Mouse (Mus musculus) fat pad, adult 2 months (tissue): Measurements from ENCODE around the gene 1600014C23Rik.

Experiments
- DNase-seq: peaks from one replicate; pipeline ENCODE4 v3.0.0-alpha.2; 2011; ENCODE audit warnings: low read depth, low spot score; ENCODE audit errors: extremely low read depth

The 1600014C23Rik gene

DNA sequence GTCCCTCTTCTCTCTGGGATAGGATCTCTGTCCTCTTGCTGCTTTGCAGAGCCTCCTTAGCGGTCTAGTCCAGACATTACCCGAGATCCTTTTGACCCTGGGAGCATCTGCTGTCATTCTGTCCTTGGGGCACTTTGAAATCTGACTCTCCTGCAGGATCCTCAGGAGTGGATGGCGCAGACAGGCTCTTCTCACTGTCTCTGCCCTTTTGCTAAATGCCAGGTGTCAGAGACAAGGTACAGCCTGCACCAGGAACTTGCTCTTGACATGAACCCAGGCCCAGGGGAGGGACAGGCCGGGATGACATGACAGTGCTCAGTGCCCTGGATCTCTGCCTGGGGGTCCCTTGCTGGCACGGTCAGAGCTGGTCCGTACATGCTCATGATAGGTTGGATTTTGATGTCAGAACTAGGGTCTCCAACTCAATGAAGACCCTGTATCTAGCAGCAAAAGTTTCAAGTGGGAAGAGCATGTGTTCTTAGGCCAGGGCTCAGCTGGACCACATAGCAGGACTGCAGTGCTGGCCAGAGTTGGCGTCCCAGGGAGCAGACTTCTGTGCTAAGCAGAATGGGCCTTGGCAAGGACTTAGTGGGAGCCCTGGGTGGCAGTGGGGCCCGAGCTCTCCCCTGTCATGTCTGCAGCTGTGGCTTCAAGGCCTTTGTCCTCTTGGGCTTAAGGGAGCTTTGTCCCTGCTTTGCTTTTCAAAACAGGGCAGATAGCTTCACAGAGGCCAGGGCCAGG lies 5.5 kb downstream of the 1600014C23Rik start:
- no peak for DNase-seq

DNA sequence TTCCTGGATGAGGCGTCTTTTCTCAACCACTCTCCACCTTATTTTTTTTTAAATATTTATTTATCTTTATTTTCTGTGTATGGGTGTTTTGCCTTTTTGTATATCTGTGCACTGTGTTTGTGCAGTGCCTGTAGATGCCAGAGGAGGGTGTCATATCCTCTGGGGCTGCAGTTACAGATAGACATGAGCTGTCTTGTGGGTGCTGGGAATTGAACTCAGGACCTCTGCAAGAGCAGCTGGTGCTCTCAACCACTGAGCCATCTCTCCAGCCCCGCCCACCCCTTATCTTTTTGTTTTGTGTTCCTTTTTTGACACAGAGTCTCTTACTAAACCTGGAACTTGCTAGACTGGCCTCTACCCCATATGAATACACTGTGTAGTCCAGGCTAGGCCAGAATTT lies 6.2 kb downstream of the 1600014C23Rik start:
- DNase-seq = no peak

DNA sequence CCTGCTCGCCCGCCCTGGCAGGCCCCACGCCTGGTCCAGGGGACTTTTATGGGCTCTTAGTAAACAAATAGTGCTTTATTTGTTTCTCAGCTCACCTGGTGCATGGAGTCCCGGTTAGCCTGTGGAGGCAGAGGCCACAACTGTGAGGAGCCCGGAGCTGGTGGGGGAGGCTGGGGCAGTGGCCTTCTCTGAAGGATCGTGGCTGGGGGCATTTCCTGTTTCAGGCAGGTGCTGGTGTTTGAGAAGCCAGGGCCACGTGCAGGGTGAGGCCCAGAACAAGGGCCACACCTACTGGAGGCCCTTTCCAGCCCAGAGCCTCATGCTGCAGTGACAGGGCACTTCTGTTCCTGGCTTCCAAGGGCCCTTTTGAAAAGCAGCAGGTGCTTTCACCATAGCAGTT lies 7.4 kb downstream of the 1600014C23Rik start:
- DNase-seq = no peak

DNA sequence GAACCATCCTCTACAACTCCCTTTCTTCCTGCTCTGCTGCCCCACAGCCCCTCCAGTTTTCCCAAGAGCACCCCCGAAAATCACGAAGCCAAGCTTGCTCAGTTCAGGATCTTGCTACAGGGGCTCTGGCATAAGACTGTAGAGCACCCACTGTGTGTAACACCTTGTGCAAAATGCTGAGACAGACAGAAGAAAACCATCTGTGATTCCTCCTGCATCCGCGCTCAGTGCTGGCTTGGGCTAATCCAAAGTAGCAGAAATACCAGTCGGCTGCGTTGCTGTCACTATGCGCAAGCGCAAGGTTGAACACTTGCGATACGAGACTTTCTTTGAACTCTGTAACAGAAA lies 9.1 kb downstream of the 1600014C23Rik start:
- DNase-seq = no peak

DNA sequence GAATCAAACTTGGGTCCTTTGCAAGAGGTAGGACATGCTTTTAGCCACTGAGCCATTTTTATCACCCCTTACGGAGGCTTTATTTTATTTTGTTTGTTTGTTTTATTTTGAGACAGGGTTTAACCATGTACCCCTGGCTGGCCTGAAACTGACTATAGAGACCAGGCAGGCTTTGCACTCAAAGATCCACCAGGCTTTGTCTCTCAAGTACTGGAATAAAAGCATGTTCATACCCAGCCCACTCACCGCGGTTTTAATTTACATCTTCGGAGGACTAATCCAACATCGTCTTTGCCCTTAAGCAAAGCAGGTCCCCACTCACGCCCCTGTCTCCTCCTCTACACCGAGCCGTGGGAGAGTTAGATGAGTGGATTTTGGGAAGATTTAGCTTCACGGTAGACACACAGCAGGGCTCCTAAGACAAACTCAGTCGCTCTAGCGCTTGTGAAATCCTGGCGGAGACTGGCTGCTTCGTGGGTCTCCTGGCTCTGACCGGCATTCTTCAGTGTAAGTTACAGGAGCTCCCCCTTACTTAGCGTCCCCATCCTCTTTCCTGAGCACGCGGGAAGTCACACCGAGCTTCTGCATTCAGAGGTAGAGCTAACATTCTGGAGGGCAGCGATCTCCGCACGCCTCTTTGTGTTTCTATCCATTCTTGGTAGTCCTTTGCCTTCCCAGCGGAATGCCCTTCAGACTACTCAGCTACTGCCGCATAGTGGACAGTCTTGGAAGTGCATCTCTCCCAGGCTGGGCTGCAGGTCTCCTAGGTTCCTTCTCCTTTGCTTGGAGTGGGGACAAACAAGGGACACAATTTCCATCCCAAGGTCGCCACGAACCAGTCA lies 9.7 kb downstream of the 1600014C23Rik start:
- no peak for DNase-seq

DNA sequence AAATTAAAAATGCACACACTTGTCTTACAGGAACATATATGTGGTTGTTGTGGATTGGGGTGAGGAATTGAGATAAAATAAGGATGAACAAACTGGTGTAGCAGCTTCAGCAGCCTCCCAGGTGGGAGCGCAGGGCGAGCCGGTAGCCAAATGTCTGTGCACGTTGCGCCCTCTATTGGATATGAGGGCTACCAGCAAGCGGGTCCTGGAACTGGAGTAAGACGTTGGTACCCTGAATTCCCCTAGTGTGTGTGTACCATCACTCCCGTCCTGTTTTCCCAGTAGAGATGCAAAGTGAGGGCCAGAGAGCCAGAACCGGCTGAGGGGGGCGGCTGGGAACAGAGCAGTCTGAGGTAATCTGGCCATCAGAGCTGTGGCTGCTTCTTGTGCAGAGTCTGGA lies 15.3 kb downstream of the 1600014C23Rik start:
- DNase-seq = no peak

DNA sequence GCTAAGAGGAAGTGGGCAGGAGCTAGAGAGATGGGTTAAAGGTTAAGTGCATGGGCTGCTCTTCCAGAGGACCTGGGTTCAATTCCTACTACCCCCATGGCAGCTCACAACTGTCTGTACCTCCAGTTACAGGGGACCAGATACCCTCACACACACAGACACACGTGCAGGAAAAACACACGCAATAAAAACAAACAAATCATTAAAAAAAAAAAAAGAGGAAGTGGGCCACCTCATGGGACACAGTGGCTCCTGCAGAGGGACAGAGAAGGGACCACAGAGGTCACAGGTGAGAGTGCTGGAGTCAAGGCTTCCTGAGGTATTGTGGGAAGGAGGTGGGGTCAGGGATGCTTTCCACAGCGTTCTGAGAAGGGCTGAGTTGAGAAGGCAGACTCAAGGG lies 22.1 kb downstream of the 1600014C23Rik start:
- DNase-seq = no peak

DNA sequence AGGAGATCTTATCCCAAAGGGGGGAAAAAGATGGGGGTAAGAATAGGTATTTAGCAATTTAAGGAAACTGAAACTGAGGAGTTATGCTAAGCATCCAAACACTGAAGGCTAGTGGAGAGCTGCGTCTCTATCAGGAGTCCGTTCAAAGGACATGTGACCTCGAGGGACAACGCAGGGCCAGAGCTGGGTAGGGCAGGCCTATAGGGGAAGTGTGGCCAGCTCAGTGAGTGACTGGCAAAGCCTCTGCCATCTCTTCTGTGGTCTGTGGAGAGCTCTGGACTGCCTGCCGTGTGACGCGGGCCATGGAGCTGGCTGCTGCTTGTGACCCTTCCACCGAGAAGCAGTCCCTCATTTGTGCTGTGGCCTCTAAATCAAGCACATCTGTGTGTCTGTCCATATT lies 23.2 kb downstream of the 1600014C23Rik start:
- DNase-seq = no peak

DNA sequence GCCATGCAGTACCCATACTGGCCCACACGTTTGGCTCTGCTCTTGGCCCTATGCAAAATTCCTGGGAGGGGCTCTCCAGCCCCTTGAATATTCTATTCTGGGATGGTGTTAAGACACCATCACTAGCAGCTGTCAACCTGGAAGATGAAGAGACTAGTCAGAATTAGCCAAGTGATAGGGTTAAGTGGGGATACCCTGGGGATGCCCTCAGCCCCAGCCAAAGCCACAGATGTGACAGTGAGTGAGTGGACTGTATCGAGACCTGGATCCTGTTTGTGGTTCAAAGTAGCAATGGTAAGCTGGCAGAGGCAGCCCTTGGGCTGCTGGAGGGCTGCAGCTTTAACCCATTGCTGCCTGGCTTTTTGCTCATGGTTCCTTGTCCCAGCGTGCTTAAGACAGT lies 23.8 kb downstream of the 1600014C23Rik start:
- no peak for DNase-seq

DNA sequence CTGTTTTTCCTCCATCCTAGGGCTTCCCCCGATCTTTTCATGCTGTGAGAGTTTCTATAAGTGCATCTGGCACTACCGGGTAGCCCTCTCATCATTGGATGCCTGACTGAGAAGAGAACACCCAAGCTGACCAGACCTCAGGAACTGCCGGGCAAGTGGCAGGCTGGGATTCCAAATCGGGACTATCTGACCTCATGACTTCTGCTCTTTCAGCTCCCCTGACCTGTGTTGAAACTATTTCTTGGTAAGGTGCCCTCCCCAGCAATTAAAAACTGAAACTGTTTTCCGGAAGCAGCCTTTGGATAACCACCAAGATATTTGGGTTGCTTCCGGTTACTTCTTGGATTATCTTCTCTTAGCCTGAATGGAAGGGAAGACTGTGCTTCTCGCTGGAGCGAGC lies 25.5 kb downstream of the 1600014C23Rik start:
- DNase-seq = no peak

DNA sequence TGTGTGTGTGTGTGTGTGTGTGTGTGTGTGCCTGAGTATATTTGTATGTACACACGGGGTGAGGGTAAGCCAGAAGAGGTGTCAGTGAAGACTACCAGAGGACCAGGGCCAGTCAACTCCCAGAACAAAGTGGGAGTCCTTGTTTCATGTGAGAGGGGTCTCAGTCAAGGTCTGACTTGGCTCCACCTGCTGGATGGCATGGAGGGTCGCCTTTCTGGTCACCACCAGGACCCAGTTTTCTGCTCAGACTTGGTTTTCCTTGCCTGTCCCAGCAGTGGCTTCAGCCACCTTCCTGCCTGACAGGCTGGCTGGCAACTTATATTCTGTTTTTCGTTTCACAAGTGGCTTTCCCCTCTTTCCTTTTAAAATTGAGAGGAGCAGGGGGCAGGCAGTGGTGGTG lies 26.3 kb downstream of the 1600014C23Rik start:
- DNase-seq = no peak

DNA sequence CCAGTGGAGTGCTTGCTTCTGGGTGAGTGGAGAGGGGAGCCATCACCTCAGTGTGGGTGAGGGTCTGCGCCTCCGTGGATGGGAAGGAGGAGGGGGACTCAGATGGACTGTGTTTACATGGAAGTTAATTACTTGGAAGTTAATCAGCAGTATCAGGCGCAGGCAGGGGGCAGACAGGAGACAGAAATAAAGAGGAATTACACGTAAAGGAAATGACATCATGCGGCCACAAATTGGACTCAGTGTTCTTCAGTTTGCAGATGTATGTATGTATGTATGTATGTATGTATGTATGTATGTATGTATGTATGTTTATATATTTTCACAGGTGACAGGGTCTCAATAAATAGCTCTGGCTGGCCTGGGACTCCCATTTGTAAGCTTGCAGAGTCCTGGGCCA lies 26.8 kb downstream of the 1600014C23Rik start:
- DNase-seq = no peak

DNA sequence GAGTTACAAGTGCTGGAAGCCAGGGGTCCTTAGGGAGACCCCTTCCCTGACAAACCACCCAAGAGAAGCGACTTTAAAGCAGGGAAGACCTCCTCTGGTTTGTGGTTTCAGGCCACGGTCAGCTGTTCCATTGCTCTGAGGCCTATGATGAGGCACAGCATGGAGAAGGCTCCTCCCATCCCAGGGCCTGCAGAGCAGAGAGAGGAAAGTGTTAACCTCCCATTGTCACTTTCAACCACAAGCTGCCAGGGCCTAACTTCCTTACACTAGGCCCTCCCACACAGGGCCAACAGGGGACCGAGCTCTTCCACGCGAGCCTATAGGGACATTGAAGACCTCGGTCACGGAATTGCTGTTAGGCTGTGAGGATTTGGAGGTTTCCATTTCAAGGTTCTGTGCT lies 30.5 kb downstream of the 1600014C23Rik start:
- no peak for DNase-seq

DNA sequence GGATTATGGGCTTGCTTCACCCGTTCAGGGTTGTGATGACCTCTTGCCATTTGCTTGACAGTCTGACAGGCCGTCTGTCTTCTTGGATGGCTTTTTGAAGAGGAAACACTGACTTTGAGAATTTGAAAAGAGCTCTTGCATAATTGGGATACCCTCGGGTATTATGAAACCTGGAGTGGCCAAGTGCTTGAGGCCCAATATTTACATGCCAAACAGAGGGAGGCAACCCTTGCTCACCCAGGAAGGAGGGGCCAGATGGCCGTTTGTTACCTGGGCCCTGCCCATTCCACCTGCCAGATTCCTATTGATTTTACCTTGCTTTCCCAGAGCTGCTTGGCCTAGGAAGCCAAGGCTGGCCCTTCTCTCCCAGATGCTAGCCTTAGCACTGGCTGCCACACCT lies 31.4 kb downstream of the 1600014C23Rik start:
- no peak for DNase-seq

DNA sequence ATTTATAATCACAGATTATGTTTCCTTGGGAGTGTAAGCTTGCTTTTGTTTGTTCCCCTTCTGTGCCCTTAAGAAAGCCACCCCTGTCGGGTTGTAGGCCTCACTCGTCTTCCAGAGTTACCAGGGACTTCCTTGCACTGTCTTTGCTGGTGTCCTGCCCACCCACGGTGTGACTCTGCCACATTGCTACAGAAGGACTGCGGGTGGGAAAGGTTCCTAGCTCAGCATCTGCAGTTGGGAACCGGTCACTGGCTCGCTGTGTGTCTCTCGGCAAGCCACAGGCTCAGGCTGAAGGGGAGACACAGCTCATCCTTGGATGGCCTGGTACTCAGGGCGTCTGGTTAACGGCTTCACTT lies 32.4 kb downstream of the 1600014C23Rik start:
- no peak for DNase-seq

DNA sequence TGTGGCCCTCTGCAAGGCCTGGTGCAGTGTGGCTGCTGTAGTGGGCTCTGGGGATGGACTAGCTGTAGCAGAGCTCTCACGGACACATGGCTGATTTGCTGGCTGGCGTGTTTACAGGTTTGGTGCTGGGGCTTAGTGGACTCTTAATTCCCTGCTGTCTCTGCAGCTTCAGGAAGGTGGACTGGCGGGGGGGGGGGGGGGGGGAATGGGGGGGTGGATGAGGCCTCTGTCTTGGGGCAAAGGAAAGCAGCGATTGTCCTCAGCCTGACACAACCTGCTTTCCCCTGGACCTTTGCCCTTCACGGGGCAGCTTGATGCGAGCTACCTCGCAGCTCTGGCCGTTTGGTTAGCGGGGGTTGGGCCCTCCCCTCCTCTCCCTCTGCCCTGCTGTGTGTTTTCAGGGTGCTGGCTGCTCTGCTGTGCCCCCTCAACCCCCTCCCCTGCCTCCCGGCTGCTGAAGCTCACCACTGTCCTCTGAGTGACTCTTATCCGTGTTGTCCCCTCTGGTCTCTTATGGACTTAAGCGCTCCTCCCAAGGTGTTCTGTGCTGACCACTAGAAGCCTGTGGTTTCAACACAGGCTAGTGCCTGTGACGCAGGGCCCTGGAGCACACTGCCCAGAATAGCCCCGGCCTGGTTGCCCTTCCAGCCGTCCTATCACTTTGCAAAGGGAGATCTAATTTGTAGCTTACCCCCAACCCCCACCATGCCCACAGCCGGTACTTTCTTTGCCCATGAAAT lies 33.0 kb downstream of the 1600014C23Rik start:
- no peak for DNase-seq

DNA sequence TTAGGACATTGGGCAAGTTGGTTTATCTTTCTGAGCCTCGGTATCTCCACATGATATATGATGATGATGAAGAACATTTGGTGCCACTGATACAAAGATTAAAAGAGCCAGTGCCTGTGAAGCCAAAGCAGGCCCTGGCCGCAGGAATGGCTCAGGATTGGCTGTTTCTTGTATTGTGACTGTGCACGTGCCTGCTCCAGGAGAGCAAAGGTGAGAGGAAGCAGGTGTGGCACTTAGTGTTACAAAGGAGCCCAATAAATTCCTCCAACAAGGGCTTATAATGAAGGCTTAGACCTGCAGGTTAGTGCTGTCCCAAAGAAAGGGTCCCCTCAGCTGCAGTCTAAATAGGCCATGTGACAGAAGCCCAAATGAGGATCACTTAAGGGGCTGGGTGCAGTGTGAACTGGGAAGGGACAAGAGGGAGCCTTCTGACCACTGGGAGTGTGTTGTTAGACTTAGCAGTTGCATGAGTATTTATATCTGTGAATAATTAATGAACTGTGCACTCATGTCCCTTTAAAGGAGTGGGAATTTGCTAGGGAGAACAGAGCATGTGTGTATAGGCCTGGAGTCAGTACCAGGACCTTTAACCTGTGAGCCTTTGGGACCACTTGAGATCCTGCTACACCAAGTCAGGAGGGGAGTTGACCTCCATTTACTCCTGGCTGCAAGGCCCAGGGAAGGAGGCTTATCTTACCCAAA lies 34.5 kb downstream of the 1600014C23Rik start:
- no peak for DNase-seq

DNA sequence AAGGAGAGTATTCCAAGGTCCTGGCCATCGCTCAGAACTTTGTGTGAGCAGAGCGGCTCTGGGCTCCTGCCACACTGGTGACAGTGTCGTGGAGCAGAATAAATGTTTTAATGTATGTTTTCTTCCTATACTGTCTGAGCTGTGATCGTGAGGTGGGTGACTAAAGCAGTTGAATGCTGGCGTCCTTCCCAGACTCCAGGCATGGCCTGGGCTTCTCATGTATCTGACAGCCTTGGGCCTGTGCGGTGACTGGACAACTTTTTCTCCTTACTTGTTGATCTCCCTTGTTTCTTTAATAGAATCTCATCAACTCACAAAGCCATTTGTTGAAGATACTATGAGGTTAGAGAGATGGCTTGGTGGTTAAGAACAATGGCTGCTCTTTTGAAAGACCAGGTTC lies 35.3 kb downstream of the 1600014C23Rik start:
- DNase-seq = no peak

DNA sequence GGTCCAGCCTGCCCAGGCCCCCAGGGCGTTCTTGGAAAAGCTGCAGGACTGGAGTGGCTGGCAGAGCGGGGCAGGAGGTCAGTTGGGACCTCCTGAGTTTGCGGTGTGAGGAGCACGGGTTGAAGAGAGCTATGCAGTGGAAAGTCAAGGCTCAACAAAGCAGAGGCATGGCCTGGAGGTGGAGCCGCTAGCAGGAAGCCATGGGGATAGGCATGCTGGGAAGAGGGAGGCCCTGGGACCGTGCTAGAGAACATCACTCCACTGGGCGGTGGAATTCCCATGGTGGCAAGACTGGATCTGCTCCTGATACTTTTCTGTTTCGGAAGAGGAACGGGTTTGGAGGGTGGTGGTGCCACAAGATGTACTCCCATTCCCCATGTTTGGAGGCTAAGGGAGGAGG lies 36.7 kb downstream of the 1600014C23Rik start:
- no peak for DNase-seq

DNA sequence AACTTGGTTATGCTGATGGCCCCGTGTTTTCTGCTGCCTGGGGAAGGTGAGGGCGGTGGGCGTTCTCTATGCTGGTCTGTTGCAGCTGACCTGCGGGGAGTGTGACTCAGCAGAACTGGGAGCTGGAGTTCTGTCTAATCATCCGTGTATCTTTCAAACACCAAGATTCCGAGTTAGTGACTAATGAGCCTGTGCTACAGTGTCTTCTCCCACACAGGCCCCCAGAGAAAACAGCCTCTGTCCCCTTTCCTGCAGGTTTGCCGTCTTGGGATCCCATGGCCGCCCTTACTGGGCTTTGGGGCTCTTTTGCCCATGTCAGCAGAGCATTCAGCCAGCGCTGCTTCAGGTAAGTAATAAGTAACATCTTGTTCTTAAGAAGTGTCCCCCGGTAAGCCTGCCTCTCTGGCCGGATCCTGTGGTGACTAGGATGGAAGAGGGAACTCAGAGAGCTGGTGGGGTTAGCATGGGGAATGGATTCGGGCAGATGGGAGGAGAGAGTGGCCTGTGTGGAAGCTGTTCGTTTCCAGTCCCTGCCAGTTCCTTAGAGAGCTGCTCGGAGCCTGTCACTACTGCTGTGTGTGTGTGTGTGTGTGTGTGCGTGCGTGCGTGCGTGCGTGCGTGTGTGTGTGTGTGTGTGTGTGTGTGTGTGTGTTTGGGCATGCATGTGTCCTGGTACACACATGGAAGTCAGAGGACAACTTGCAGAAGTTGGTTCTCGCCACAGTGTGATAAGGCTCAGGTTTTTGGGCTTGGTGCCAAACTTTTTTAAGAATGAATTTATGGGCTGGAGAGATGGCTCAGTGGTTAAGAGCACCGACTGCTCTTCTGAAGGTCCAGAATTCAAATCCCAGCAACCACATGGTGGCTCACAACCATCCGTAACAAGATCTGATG lies 38.2 kb downstream of the 1600014C23Rik start:
- DNase-seq = no peak
